Mouse (Mus musculus): ENCODE measurements at regions not wholly inside any gene's neighbourhood (a gene's known extent, or its start where the extent isn't known, plus 50 kb on each side); places are given as distances from the start of the nearest gene placed in this dataset.

- TF ChIP-seq EP300 (IDR thresholded peaks at IDR 0.05) = no peak
- no peak for TF ChIP-seq CTCF (IDR thresholded peaks at IDR 0.05)
Observed at GRCm38 (mm10) chr8:113422651-113423050, 212.7 kb upstream of the Mon1b start.

All from lung, postnatal 0 days (tissue).